Comparison of ENCODE assay signal across 21 mouse cellular contexts in the genomic region with DNA sequence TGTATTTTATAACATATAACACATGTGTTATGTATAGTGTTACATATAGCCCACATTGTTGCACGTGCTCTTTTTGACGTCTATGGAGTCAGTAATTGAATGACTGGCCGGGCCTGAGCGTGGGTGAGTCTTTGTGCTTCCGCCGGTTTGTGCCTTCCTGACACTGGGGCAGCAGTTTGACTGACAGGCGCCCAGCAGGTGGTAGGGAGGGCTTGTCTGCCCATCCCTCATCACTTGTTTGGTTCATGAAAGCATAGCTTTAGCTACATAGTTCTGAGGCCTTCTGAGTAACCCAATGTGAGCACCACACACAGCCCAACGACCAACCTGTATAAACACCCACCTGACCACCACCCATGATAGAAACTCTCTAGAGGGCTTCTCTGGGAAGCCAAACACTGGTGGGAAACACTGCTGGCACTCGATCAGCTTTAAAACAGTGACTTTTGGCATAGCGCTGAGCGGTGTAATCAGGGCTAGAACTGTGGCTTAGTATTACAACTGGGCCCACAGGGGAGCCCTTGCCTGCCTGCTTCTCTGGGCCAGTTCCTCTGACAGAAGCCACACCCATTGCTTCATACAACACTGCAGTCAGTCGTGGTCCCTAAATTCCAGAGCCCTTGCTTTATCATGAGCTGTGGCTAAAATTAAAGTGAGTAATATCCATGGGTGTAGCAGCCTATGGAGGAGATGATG.
DNase-seq lines count a peak whose midpoint lies in the region; ATAC-seq and TF ChIP-seq lines count a peak whose summit lies in the region.
"Had no signal": no experiment of that assay in that cellular context is flagged by ENCODE, and none has a peak within 500 bp of the region (broad histone marks: within the 10 kb centered on the region; RNA-seq: fewer than 3 reads in every experiment).

No protein-coding gene starts in this region.

- no peak overlapping the region for H3ac ChIP-seq in myocyte (ENCODE audit: control insufficient read depth, insufficient read length)

- H3K79me2 ChIP-seq in myocyte (ENCODE audit: control insufficient read depth, insufficient read depth) = no peaks in the 10 kb centered on the region

- no peak overlapping the region for H3K4me2 ChIP-seq in embryonic facial prominence, embryonic 13.5 days
- no peak overlapping the region for H3K4me2 ChIP-seq in heart, embryonic 15.5 days
- H3K4me2 ChIP-seq in myocyte (ENCODE audit: low read depth) = peak overlapping the region; percentile 24
- H3K4me2 ChIP-seq: embryonic facial prominence, embryonic 12.5 days; forebrain, embryonic 15.5 days; midbrain, embryonic 15.5 days; neural tube, embryonic 13.5 days had no signal

- H3K9ac ChIP-seq in embryonic facial prominence, embryonic 13.5 days = no peak overlapping the region
- no peak overlapping the region for H3K9ac ChIP-seq in heart, embryonic 15.5 days
- H3K9ac ChIP-seq: embryonic facial prominence, embryonic 12.5 days; forebrain, embryonic 15.5 days; midbrain, embryonic 15.5 days; neural tube, embryonic 13.5 days had no signal

- WGBS in embryonic facial prominence, embryonic 13.5 days = 66% methylated on average over 12 of the region's 12 CpGs
- WGBS in embryonic facial prominence, embryonic 10.5 days = 62% methylated on average over 12 of the region's 12 CpGs
- WGBS in heart, embryonic 15.5 days = 65% methylated on average over 12 of the region's 12 CpGs

- no peaks in the 10 kb centered on the region for H3K9me3 ChIP-seq in embryonic facial prominence, embryonic 13.5 days
- no peaks in the 10 kb centered on the region for H3K9me3 ChIP-seq in embryonic facial prominence, embryonic 10.5 days
- no peaks in the 10 kb centered on the region for H3K9me3 ChIP-seq in heart, embryonic 15.5 days (replicated peaks)
- H3K9me3 ChIP-seq: embryonic facial prominence, embryonic 12.5 days; forebrain, embryonic 15.5 days; midbrain, embryonic 15.5 days; neural tube, embryonic 13.5 days had no signal

- no peak overlapping the region for H3K4me3 ChIP-seq in embryonic facial prominence, embryonic 13.5 days
- H3K4me3 ChIP-seq in embryonic facial prominence, embryonic 10.5 days = no peak overlapping the region
- H3K4me3 ChIP-seq in heart, embryonic 15.5 days = no peak overlapping the region
- H3K4me3 ChIP-seq in myocyte = no peak overlapping the region
- H3K4me3 ChIP-seq: embryonic facial prominence, embryonic 12.5 days; forebrain, embryonic 15.5 days; layer of hippocampus, adult 2 months; midbrain, embryonic 15.5 days; neural tube, embryonic 13.5 days had no signal

- no peaks in the 10 kb centered on the region for H3K36me3 ChIP-seq in embryonic facial prominence, embryonic 13.5 days
- no peaks in the 10 kb centered on the region for H3K36me3 ChIP-seq in embryonic facial prominence, embryonic 10.5 days (replicated peaks)
- no peaks in the 10 kb centered on the region for H3K36me3 ChIP-seq in heart, embryonic 15.5 days
- H3K36me3 ChIP-seq in myocyte (ENCODE audit: control insufficient read depth, insufficient read depth) = no peaks in the 10 kb centered on the region
- H3K36me3 ChIP-seq: embryonic facial prominence, embryonic 12.5 days; forebrain, embryonic 15.5 days; midbrain, embryonic 15.5 days; neural tube, embryonic 13.5 days had no signal

- H3K4me1 ChIP-seq in embryonic facial prominence, embryonic 13.5 days = peaks cover 31% of the 10 kb centered on the region
- H3K4me1 ChIP-seq in embryonic facial prominence, embryonic 10.5 days = peaks cover 17% of the 10 kb centered on the region
- H3K4me1 ChIP-seq in heart, embryonic 15.5 days (replicated peaks) = peaks cover 21% of the 10 kb centered on the region
- H3K4me1 ChIP-seq: forebrain, embryonic 15.5 days; midbrain, embryonic 15.5 days had no signal

- H3K27ac ChIP-seq in embryonic facial prominence, embryonic 13.5 days = 0 out of 2 replicates have a peak overlapping the region, but pooled peaks have one; percentile 28
- no peak overlapping the region for H3K27ac ChIP-seq in embryonic facial prominence, embryonic 10.5 days (replicated peaks)
- peak overlapping the region; percentile 69 for H3K27ac ChIP-seq in heart, embryonic 15.5 days
- H3K27ac ChIP-seq: embryonic facial prominence, embryonic 12.5 days; forebrain, embryonic 15.5 days; layer of hippocampus, adult 2 months; macrophage; midbrain, embryonic 15.5 days; neural tube, embryonic 13.5 days had no signal

- TF ChIP-seq POLR2A in myocyte (IDR thresholded peaks at IDR 0.05; ENCODE audit: insufficient read length, low read depth) = no peak

- no peak for DNase-seq in embryonic facial prominence, embryonic 10.5 days (ENCODE audit: low spot score)
- DNase-seq in heart, adult 8-10 months (ENCODE audit: low spot score) = no peak
- peak; percentile 36 for DNase-seq in left cerebral cortex, postnatal 4 days
- DNase-seq in left cerebral cortex, postnatal 36 days (ENCODE audit: low spot score in 2 of 2) = no peak
- no peak for DNase-seq in layer of hippocampus, postnatal 36 days
- DNase-seq: adrenal gland, adult 2 months; cerebellum, adult 18-20 months; kidney, postnatal 25 days; thymus, adult 18-20 months; thymus, postnatal 36 days had no signal

- no peaks in the 10 kb centered on the region for H3K27me3 ChIP-seq in embryonic facial prominence, embryonic 13.5 days
- no peaks in the 10 kb centered on the region for H3K27me3 ChIP-seq in embryonic facial prominence, embryonic 10.5 days (replicated peaks; ENCODE audit: low read depth, poor library complexity, severe bottlenecking)
- no peaks in the 10 kb centered on the region for H3K27me3 ChIP-seq in heart, embryonic 15.5 days
- no peaks in the 10 kb centered on the region for H3K27me3 ChIP-seq in myocyte (ENCODE audit: control insufficient read depth, insufficient read depth, insufficient read length)
- H3K27me3 ChIP-seq: embryonic facial prominence, embryonic 12.5 days; forebrain, embryonic 15.5 days; midbrain, embryonic 15.5 days; neural tube, embryonic 13.5 days had no signal

- peak; percentile 16; the same call in 1 of the 2 replicates for ATAC-seq in embryonic facial prominence, embryonic 13.5 days (ENCODE audit: insufficient number of reproducible peaks, insufficient read depth, low FRiP score, low TSS enrichment, low read depth)
- peak; percentile 64 for ATAC-seq in heart, embryonic 15.5 days (replicated peaks; ENCODE audit: insufficient number of reproducible peaks, insufficient read depth, low FRiP score, low read depth)
- ATAC-seq: forebrain, embryonic 15.5 days; intestine, postnatal 0 days; lung, postnatal 0 days; midbrain, embryonic 15.5 days had no signal

- intact Hi-C loops in left cerebral cortex, postnatal 4 days (cut with DNase I) = no loop called here
- intact Hi-C loops in left cerebral cortex, postnatal 36 days (cut with DNase I) = no loop called here

TF ChIP-seq in myocyte, 11 proteins besides CTCF, POLR2A, EP300 and RAD21:
- peak in 1 of 3 experiments; percentile 72 for TF ChIP-seq MYOD1 (IDR thresholded peaks at IDR 0.05; ENCODE audit: control insufficient read depth in 1 of 3, insufficient read length in 2 of 3, low read depth in 2 of 3)
- TF ChIP-seq TCF12 (IDR thresholded peaks at IDR 0.05; ENCODE audit: insufficient read depth, poor library complexity, severe bottlenecking) = no peak
TF ChIP-seq in myocyte: peak in this region for 1.
